ENCODE assay signal across 34 mouse cellular contexts in the genomic region with DNA sequence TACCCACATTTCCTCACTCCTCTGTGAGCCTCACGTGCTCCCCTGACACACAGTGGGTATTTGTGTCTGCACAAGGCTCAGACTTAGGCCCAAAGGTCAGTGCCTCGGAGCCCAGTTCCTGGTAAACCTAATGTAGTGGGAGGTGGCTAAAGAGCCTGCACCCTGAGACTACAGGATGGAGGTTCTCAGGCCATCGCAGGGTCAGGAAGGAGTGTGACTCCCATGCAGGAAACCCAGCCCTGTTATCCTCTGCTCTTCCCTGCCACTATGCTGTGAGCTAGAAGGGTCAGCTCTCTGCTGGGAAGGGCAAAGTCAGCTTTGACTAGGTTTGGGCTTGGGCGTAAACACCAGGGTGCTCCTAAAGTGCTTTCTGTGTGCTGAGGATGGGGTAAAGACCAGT. TPM values are rescaled to one million over a fixed set of nuclear protein-coding genes. Genes with fewer than 3 reads are reported as not detected.
DNase-seq lines count a peak whose midpoint lies in the region; ATAC-seq and TF ChIP-seq lines count a peak whose summit lies in the region.
"Had no signal": no experiment of that assay in that cellular context is flagged by ENCODE, and none has a peak within 500 bp of the region (broad histone marks: within the 10 kb centered on the region; RNA-seq: fewer than 3 reads in every experiment).

No protein-coding gene starts in this region.

- 59% methylated on average over 4 of the region's 4 CpGs for WGBS in liver, adult 2 months
- WGBS in liver, embryonic 16.5 days (ENCODE audit: insufficient replicate concordance), result 54% methylated on average over 4 of the region's 4 CpGs

- H3K36me3 ChIP-seq in liver, adult 2 months (ENCODE audit: control insufficient read depth, insufficient read depth, low read length), result no peaks in the 10 kb centered on the region
- peaks cover 97% of the 10 kb centered on the region for H3K36me3 ChIP-seq in megakaryocyte, embryonic 14.5 days (replicated peaks; ENCODE audit: low read length)
- H3K36me3 ChIP-seq in liver, embryonic 16.5 days (ENCODE audit: control insufficient read depth, insufficient read depth), result no peaks in the 10 kb centered on the region

- H3K4me2 ChIP-seq in liver, embryonic 16.5 days (ENCODE audit: low read depth, low read length), result no peak overlapping the region
- H3K4me2 ChIP-seq: embryonic facial prominence, embryonic 13.5 days; forebrain, embryonic 12.5 days; forebrain, embryonic 15.5 days; heart, embryonic 11.5 days; hindbrain, embryonic 12.5 days; hindbrain, embryonic 15.5 days had no signal

- H3K27me3 ChIP-seq in liver, adult 2 months (ENCODE audit: control insufficient read depth, insufficient read depth, low read length), result no peaks in the 10 kb centered on the region
- no peaks in the 10 kb centered on the region for H3K27me3 ChIP-seq in megakaryocyte, embryonic 14.5 days (replicated peaks)
- H3K27me3 ChIP-seq in liver, embryonic 16.5 days (ENCODE audit: control insufficient read depth, insufficient read depth, low read depth, low read length), result no peaks in the 10 kb centered on the region
- H3K27me3 ChIP-seq: embryonic facial prominence, embryonic 13.5 days; forebrain, embryonic 12.5 days; forebrain, embryonic 15.5 days; hindbrain, embryonic 12.5 days; hindbrain, embryonic 15.5 days had no signal

- H3K27ac ChIP-seq in liver, adult 2 months (replicated peaks; ENCODE audit: insufficient read depth, low read depth, low read length), result peak overlapping the region; percentile 35; the same call in 1 of the 2 replicates
- no peak overlapping the region for H3K27ac ChIP-seq in liver, embryonic 16.5 days (ENCODE audit: low read length)
- H3K27ac ChIP-seq: embryonic facial prominence, embryonic 10.5 days; embryonic facial prominence, embryonic 13.5 days; forebrain, embryonic 12.5 days; forebrain, embryonic 15.5 days; hindbrain, embryonic 12.5 days; hindbrain, embryonic 15.5 days had no signal

- H3K9me3 ChIP-seq in megakaryocyte, embryonic 14.5 days, result no peaks in the 10 kb centered on the region
- H3K9me3 ChIP-seq in liver, embryonic 16.5 days (replicated peaks; ENCODE audit: control insufficient read depth, low read length), result no peaks in the 10 kb centered on the region
- H3K9me3 ChIP-seq: embryonic facial prominence, embryonic 10.5 days; embryonic facial prominence, embryonic 13.5 days; forebrain, embryonic 12.5 days; forebrain, embryonic 15.5 days; hindbrain, embryonic 12.5 days; hindbrain, embryonic 15.5 days had no signal

- TF ChIP-seq POLR2A in liver, adult 2 months (IDR thresholded peaks at IDR 0.05; ENCODE audit: extremely low read depth, insufficient read depth, low read length), result no peak

- TF ChIP-seq CTCF in liver, adult 2 months (IDR thresholded peaks at IDR 0.05; ENCODE audit: low read depth, low read length), result no peak

- 0 out of 2 replicates have a peak, but pooled peaks cover 5% of the 10 kb centered on the region for H3K4me1 ChIP-seq in liver, adult 2 months (ENCODE audit: control insufficient read depth, insufficient read depth, low read length)
- peaks cover 55% of the 10 kb centered on the region for H3K4me1 ChIP-seq in megakaryocyte, embryonic 14.5 days
- H3K4me1 ChIP-seq in liver, embryonic 16.5 days (ENCODE audit: control insufficient read depth, low read depth, low read length), result no peaks in the 10 kb centered on the region
- H3K4me1 ChIP-seq: embryonic facial prominence, embryonic 13.5 days; forebrain, embryonic 12.5 days; forebrain, embryonic 15.5 days; hindbrain, embryonic 12.5 days; hindbrain, embryonic 15.5 days had no signal

- H3K9ac ChIP-seq in liver, adult 2 months (ENCODE audit: low read depth, low read length), result no peak overlapping the region
- H3K9ac ChIP-seq in liver, embryonic 16.5 days (ENCODE audit: low read depth, low read length), result no peak overlapping the region
- H3K9ac ChIP-seq: embryonic facial prominence, embryonic 13.5 days; forebrain, embryonic 12.5 days; forebrain, embryonic 15.5 days; hindbrain, embryonic 12.5 days; hindbrain, embryonic 15.5 days had no signal

- no peak for ATAC-seq in megakaryocyte, adult 5-6 weeks (ENCODE audit: poor library complexity, severe bottlenecking)
- peak; percentile 54; the same call in 1 of the 2 replicates for ATAC-seq in liver, embryonic 16.5 days (ENCODE audit: low read depth)
- ATAC-seq: CD4-positive, CD25-positive, alpha-beta regulatory T cell, adult 4 months; forebrain, embryonic 15.5 days had no signal

- no peak overlapping the region for H3K4me3 ChIP-seq in liver, adult 2 months (ENCODE audit: insufficient read depth, low read depth, low read length)
- H3K4me3 ChIP-seq in megakaryocyte, embryonic 14.5 days (replicated peaks), result peak overlapping the region; percentile 59
- H3K4me3 ChIP-seq in liver, embryonic 16.5 days (ENCODE audit: low read depth, low read length), result no peak overlapping the region
- H3K4me3 ChIP-seq: embryonic facial prominence, embryonic 10.5 days; embryonic facial prominence, embryonic 13.5 days; erythroblast, embryonic 14.5 days; forebrain, embryonic 12.5 days; forebrain, embryonic 15.5 days; hindbrain, embryonic 12.5 days; hindbrain, embryonic 15.5 days had no signal

- no peaks in the 10 kb centered on the region for H3K79me2 ChIP-seq in liver, adult 2 months (ENCODE audit: control insufficient read depth, insufficient read depth, low read length)

- DNase-seq in liver, adult 2 months (ENCODE audit: extremely low read depth, low read depth, low spot score), result peak; percentile 3
- no peak for DNase-seq in liver
- no peak for DNase-seq in neural tube, embryonic 10.5 days (ENCODE audit: extremely low spot score, low spot score)
- DNase-seq: adrenal gland, adult 2 months; adrenal gland, postnatal 14 days; cerebellum, adult 11 months; cerebellum, adult 2 months; cerebellum, postnatal 10 days; cerebellum, postnatal 36 days; embryo, embryonic 11 days; gastrocnemius, postnatal 25 days had no signal

RNA-seq across cellular contexts. Expression of gene Fbxw17, which starts 9.0 kb away (rescaled TPM):
- total RNA-seq in liver, adult 2 months (2014; rRNA removed), result 2.7 and 4.2 TPM in 2 replicates
- polyA plus RNA-seq in liver, adult 2 months (2012; rRNA removed), result 2.4 and 2.9 TPM in 2 replicates
- polyA plus RNA-seq in megakaryocyte, embryonic 14.5 days (2012; ENCODE audit: insufficient read depth, low replicate concordance), result 5.8 TPM in 1 of 2 replicates, not detected in the other
- 15.3 and 15.9 TPM in 2 replicates for total RNA-seq in megakaryocyte, adult 5-6 weeks (2015)
- total RNA-seq in megakaryocyte, adult 5-6 weeks (2017), result 12.6 and 16.3 TPM in 2 replicates
- 3.7 and 3.9 TPM in 2 replicates for polyA plus RNA-seq in liver, embryonic 16.5 days (2015; fragmentation: Nextera tagmentation; extraction: Ambion mirVana)
- total RNA-seq: MEL had no signal
- polyA plus RNA-seq: erythroblast, embryonic 14.5 days had no signal

RNA-seq across cellular contexts. Expression of gene Gm47429, which starts 17.0 kb away (rescaled TPM):
- total RNA-seq in liver, adult 2 months (2014; rRNA removed), result not detected in 2 replicates
- polyA plus RNA-seq in liver, adult 2 months (2012; rRNA removed), result not detected in 2 replicates
- not detected in 2 replicates for polyA plus RNA-seq in megakaryocyte, embryonic 14.5 days (2012; ENCODE audit: insufficient read depth, low replicate concordance)
- total RNA-seq in megakaryocyte, adult 5-6 weeks (2015), result not detected in 2 replicates
- not detected in 2 replicates for total RNA-seq in megakaryocyte, adult 5-6 weeks (2017)
- polyA plus RNA-seq in liver, embryonic 16.5 days (2015; fragmentation: Nextera tagmentation; extraction: Ambion mirVana), result not detected in 2 replicates
- total RNA-seq: adrenal gland, adult 2 months; adrenal gland, postnatal 14 days; adrenal gland, postnatal 4 days; gastrocnemius, adult 8-10 months; gastrocnemius, postnatal 25 days; heart, adult 8-10 months; heart, postnatal 25 days; hematopoietic stem cell, adult 5-6 weeks; MEL had no signal
- polyA plus RNA-seq: adrenal gland, adult 2 months; C2C12; CD4-positive, CD25-positive, alpha-beta regulatory T cell, adult 4 months; cerebellum, adult 2 months; cortical plate, adult 2 months; embryonic facial prominence, embryonic 10.5 days; embryonic facial prominence, embryonic 13.5 days; erythroblast, embryonic 14.5 days; forebrain, embryonic 12.5 days; forebrain, embryonic 15.5 days; gonadal fat pad, adult 2 months; heart, embryonic 11.5 days; heart, embryonic 14.5 days; heart, postnatal 0 days; hindbrain, embryonic 12.5 days; hindbrain, embryonic 15.5 days had no signal

RNA-seq across cellular contexts. Expression of gene Nutm2, which starts 40.4 kb away (rescaled TPM):
- not detected in 2 replicates for total RNA-seq in liver, adult 2 months (2014; rRNA removed)
- not detected in 2 replicates for polyA plus RNA-seq in liver, adult 2 months (2012; rRNA removed)
- 0.19 TPM in 1 of 2 replicates, not detected in the other for polyA plus RNA-seq in megakaryocyte, embryonic 14.5 days (2012; ENCODE audit: insufficient read depth, low replicate concordance)
- not detected in 2 replicates for total RNA-seq in megakaryocyte, adult 5-6 weeks (2015)
- total RNA-seq in megakaryocyte, adult 5-6 weeks (2017), result not detected in 2 replicates
- polyA plus RNA-seq in liver, embryonic 16.5 days (2015; fragmentation: Nextera tagmentation; extraction: Ambion mirVana), result not detected in 2 replicates
- total RNA-seq: adrenal gland, adult 2 months; adrenal gland, postnatal 14 days; adrenal gland, postnatal 4 days; gastrocnemius, adult 8-10 months; gastrocnemius, postnatal 25 days; heart, adult 8-10 months; heart, postnatal 25 days; hematopoietic stem cell, adult 5-6 weeks; MEL had no signal
- polyA plus RNA-seq: adrenal gland, adult 2 months; C2C12; CD4-positive, CD25-positive, alpha-beta regulatory T cell, adult 4 months; cerebellum, adult 2 months; cortical plate, adult 2 months; embryonic facial prominence, embryonic 10.5 days; embryonic facial prominence, embryonic 13.5 days; erythroblast, embryonic 14.5 days; forebrain, embryonic 12.5 days; forebrain, embryonic 15.5 days; heart, embryonic 11.5 days; heart, embryonic 14.5 days; heart, postnatal 0 days; hindbrain, embryonic 12.5 days; hindbrain, embryonic 15.5 days had no signal
